Mouse (Mus musculus): Measurements from ENCODE around the gene Prok2. TPM values are rescaled to one million over a fixed set of nuclear protein-coding genes. Genes with fewer than 3 reads are reported as not detected.

Prok2 gene
- polyA plus RNA-seq, 1 experiment from 2014 or later = not detected

DNA sequence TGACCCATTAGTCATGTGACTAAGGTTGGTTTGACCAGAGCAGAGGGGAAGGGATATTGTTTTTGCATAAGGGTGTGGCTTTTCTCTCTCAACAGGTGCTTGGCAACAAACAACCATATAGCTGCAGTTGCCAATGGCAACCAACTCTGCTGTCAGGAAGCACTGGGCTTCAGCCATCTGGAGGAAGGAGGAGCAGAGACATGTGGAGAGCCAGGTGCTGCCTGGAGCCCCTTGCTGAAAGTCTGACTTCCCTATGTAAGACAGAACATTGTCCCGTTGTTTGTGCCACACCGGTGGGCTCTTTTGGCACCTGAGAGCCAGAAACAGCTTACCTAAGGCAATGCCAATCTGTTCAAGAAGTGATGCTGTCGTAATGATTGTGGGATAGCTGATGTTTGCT, 16.7 kb upstream of the Prok2 start:
- Histone ChIP-seq H3K27me3 (ENCODE audit: control insufficient read depth, insufficient read depth, low read length) (no peaks in the 10 kb centered on the region), H3K4me1 (replicated peaks; ENCODE audit: control insufficient read depth, insufficient read depth, low read length) (no peaks in the 10 kb centered on the region)
- no peak for ATAC-seq (ENCODE audit: low FRiP score)

DNA sequence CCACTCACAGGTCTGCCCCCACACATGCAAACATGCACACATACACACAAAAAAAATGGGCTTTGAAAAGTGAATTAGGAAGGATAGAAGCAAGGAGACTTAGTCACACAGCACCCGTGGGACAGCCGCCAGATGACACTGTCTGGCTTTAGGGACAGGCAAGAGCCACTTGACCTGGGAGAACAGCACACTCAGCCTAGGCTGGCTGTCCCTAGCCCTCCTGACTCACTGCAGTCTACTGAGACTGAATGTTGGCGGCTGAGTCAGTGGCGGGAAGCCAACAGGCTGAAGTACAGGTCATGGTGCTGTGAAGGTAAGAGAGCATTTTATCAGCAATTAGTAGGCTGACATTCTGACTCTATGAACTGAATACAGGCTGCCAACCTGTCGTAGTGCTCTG, 8.5 kb upstream of the Prok2 start:
- Histone ChIP-seq H3K4me2 (replicated peaks; ENCODE audit: low read depth, low read length) (no peak overlapping the region), H3K9me3 (ENCODE audit: control insufficient read depth, low read length) (no peaks in the 10 kb centered on the region), H3K36me3 (ENCODE audit: control insufficient read depth, insufficient read depth, low read length) (no peaks in the 10 kb centered on the region), H3K27me3 (ENCODE audit: control insufficient read depth, insufficient read depth, low read length) (no peaks in the 10 kb centered on the region), H3K9ac (ENCODE audit: low read depth, low read length) (no peak overlapping the region), H3K27ac (ENCODE audit: low read depth, low read length) (no peak overlapping the region), H3K4me3 (ENCODE audit: low read depth, low read length) (no peak overlapping the region), H3K4me1 (replicated peaks; ENCODE audit: control insufficient read depth, insufficient read depth, low read length) (no peaks in the 10 kb centered on the region)
- 76% methylated on average over 5 of the region's 5 CpGs for WGBS
- ATAC-seq (ENCODE audit: low FRiP score) = no peak
- no peak for DNase-seq (ENCODE audit: low spot score)

More for the DNA sequence above, 16.7 kb upstream of the Prok2 start:
- H3K9me3 ChIP-seq (ENCODE audit: control insufficient read depth, low read length) = no peaks in the 10 kb centered on the region
- no peaks in the 10 kb centered on the region for H3K36me3 ChIP-seq (ENCODE audit: control insufficient read depth, insufficient read depth, low read length)
- DNase-seq (ENCODE audit: low spot score) = no peak
- no peak overlapping the region for H3K27ac ChIP-seq (ENCODE audit: low read depth, low read length)
- H3K4me2 ChIP-seq (replicated peaks; ENCODE audit: low read depth, low read length) = no peak overlapping the region
- H3K9ac ChIP-seq (ENCODE audit: low read depth, low read length) = no peak overlapping the region
- no peak overlapping the region for H3K4me3 ChIP-seq (ENCODE audit: low read depth, low read length)
- WGBS = 77% methylated on average over 3 of the region's 3 CpGs

DNA sequence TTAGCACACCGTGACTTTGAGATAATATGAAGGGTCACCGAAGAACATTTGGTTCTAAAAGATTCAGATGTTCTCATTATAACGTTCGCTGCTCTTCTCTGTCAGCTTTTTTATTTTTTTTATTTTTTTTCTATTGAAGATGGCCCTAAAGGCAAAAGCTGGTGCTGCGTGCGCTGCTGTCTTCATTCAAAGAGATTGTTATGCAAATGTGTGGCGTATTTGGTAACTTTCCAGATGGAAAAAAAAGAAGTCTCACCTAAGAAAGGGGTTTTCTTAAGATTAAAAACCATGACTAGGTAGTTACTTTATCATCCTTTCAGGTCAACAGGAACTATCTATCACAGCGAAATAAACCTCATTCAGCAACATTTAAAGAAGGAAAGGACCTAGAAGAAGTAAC, 6.5 kb upstream of the Prok2 start:
- no peak for ATAC-seq (ENCODE audit: low FRiP score)
- 71% methylated on average over 8 of the region's 8 CpGs for WGBS
- Histone ChIP-seq H3K27ac (ENCODE audit: low read depth, low read length) (no peak overlapping the region), H3K9ac (ENCODE audit: low read depth, low read length) (no peak overlapping the region), H3K36me3 (ENCODE audit: control insufficient read depth, insufficient read depth, low read length) (no peaks in the 10 kb centered on the region), H3K4me2 (replicated peaks; ENCODE audit: low read depth, low read length) (no peak overlapping the region), H3K4me3 (ENCODE audit: low read depth, low read length) (no peak overlapping the region), H3K9me3 (ENCODE audit: control insufficient read depth, low read length) (no peaks in the 10 kb centered on the region), H3K27me3 (ENCODE audit: control insufficient read depth, insufficient read depth, low read length) (peaks cover 4% of the 10 kb centered on the region; the same call in 1 of the 2 replicates), H3K4me1 (replicated peaks; ENCODE audit: control insufficient read depth, insufficient read depth, low read length) (no peaks in the 10 kb centered on the region)
- DNase-seq (ENCODE audit: low spot score) = no peak

DNA sequence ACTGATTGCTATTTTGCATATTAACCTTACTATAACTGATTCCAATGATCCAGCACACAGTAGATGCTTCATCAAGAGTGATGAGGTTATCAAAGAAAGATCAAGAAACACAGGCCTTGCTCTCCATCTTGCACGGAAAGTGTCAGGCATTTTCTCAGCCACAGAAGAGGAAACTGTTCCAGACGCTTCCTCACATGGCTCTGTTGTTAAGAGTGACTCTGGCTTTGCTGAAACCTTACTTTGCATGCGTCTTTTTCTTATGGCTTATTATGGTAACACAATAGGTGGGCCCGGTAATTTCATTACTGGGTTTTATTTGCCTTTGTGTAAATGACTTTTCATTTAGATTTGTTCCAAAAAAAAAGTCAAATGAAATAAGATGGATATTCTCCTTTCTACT, 5.7 kb upstream of the Prok2 start:
- DNase-seq (ENCODE audit: low spot score) (no peak), ATAC-seq (ENCODE audit: low FRiP score) (no peak)
- H3K36me3 ChIP-seq (ENCODE audit: control insufficient read depth, insufficient read depth, low read length) = no peaks in the 10 kb centered on the region
- H3K4me2 ChIP-seq (replicated peaks; ENCODE audit: low read depth, low read length) = no peak overlapping the region
- no peaks in the 10 kb centered on the region for H3K9me3 ChIP-seq (ENCODE audit: control insufficient read depth, low read length)
- 85% methylated on average over 4 of the region's 4 CpGs for WGBS
- peaks cover 1% of the 10 kb centered on the region; the same call in 1 of the 2 replicates for H3K4me1 ChIP-seq (replicated peaks; ENCODE audit: control insufficient read depth, insufficient read depth, low read length)
- H3K27ac ChIP-seq (ENCODE audit: low read depth, low read length) = no peak overlapping the region
- H3K9ac ChIP-seq (ENCODE audit: low read depth, low read length) = no peak overlapping the region
- H3K27me3 ChIP-seq (ENCODE audit: control insufficient read depth, insufficient read depth, low read length) = peaks cover 10% of the 10 kb centered on the region
- no peak overlapping the region for H3K4me3 ChIP-seq (ENCODE audit: low read depth, low read length)

DNA sequence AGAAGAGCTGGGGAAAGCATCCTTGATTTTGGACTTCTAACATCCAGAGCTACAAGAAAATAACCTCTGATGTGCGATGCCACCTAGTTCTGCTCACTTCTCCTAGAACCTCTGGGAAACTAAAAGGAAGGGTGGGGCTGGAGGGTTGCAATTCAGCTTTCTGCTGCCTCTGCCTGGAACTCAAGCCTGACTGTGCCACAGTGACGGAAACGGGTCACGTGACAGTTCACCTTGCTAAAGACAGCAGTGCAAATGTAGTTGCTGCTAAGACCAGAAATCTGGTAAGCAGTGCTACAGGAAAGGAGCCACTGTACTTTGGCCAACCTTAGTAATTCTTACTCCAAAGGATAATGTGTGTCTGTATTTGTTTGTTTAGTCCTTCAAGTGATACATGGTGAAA, 3.7 kb upstream of the Prok2 start:
- Histone ChIP-seq H3K27ac (ENCODE audit: low read depth, low read length) (no peak overlapping the region), H3K9me3 (ENCODE audit: control insufficient read depth, low read length) (no peaks in the 10 kb centered on the region), H3K36me3 (ENCODE audit: control insufficient read depth, insufficient read depth, low read length) (no peaks in the 10 kb centered on the region), H3K4me3 (ENCODE audit: low read depth, low read length) (no peak overlapping the region), H3K9ac (ENCODE audit: low read depth, low read length) (no peak overlapping the region), H3K4me1 (replicated peaks; ENCODE audit: control insufficient read depth, insufficient read depth, low read length) (peaks cover 6% of the 10 kb centered on the region), H3K27me3 (ENCODE audit: control insufficient read depth, insufficient read depth, low read length) (peaks cover 29% of the 10 kb centered on the region), H3K4me2 (replicated peaks; ENCODE audit: low read depth, low read length) (no peak overlapping the region)
- no peak for ATAC-seq (ENCODE audit: low FRiP score)
- WGBS = 96% methylated on average over 4 of the region's 4 CpGs
- no peak for DNase-seq (ENCODE audit: low spot score)

DNA sequence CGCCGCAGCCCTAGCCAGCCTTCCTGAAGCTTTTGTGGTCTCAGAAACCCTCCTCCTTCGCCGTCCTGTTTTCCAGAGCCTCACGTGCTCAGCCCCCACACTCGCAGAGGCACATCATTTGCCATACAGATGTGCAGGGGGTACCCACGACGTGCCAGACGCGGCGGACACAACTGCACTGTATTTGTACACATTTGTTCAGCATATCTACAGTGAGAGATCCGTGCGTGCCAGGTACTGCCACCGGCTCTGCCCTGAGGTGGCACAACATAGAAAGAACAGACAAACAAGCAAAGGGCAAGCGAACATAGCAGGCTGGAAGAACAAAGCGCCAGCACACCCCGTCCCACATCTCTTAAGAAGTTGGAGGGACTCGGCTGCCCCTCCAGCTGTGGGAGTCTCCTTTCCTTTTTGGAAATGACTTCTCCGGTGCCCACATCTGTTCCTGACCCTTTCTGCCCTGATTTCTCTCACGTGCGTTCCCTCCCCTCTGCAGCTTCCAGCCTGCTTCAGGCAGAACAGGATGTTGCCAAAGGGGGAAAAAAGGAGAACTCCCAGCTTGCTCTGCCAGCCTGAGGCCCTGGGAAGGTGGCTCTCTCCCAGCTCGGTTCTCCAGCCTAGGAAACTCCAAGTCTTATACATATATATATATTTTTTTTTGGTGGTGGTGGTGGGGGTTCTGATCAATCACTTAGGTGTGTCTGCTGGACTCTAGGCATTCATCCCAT, 548 bp upstream of the Prok2 start:
- H3K9me3 ChIP-seq (ENCODE audit: control insufficient read depth, low read length) = no peaks in the 10 kb centered on the region
- H3K4me3 ChIP-seq (ENCODE audit: low read depth, low read length) = peak overlapping the region; percentile 38
- peaks cover 31% of the 10 kb centered on the region for H3K27me3 ChIP-seq (ENCODE audit: control insufficient read depth, insufficient read depth, low read length)
- peak overlapping the region; percentile 38; the same call in 1 of the 2 replicates for H3K9ac ChIP-seq (ENCODE audit: low read depth, low read length)
- 3% methylated on average over 22 of the region's 22 CpGs for WGBS
- H3K4me1 ChIP-seq (replicated peaks; ENCODE audit: control insufficient read depth, insufficient read depth, low read length) = peaks cover 6% of the 10 kb centered on the region
- ATAC-seq (ENCODE audit: low FRiP score) (0 out of 2 replicates have a peak, but pooled peaks have one; percentile 27), DNase-seq (ENCODE audit: low spot score) (peak; percentile 44)
- no peak overlapping the region for H3K27ac ChIP-seq (ENCODE audit: low read depth, low read length)
- no peaks in the 10 kb centered on the region for H3K36me3 ChIP-seq (ENCODE audit: control insufficient read depth, insufficient read depth, low read length)
- H3K4me2 ChIP-seq (replicated peaks; ENCODE audit: low read depth, low read length) = peak overlapping the region; percentile 94

DNA sequence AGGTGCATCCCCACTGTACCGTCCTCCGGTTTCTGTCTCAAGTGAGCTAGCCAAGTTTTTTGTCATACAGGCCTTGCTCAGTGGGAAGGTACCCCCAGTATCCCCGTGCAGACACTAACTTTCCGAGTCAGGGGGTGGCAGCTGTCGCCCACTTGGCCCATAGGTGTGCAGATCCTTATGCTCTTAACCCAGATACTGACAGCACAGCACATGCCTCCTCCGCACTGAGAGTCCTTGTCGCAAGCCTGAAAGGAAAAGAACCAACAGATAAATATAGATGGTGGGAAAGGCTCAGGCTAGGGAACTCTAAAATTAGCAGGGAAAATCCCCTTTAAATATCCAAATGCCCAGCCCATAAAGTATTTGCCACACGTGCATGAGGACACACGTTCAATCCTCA, 3.8 kb downstream of the Prok2 start:
- no peak overlapping the region for H3K9ac ChIP-seq (ENCODE audit: low read depth, low read length)
- 87% methylated on average over 9 of the region's 9 CpGs for WGBS
- H3K4me3 ChIP-seq (ENCODE audit: low read depth, low read length) = no peak overlapping the region
- no peak overlapping the region for H3K27ac ChIP-seq (ENCODE audit: low read depth, low read length)
- DNase-seq (ENCODE audit: low spot score) (no peak), ATAC-seq (ENCODE audit: low FRiP score) (no peak)
- peaks cover 26% of the 10 kb centered on the region for H3K27me3 ChIP-seq (ENCODE audit: control insufficient read depth, insufficient read depth, low read length)
- no peaks in the 10 kb centered on the region for H3K9me3 ChIP-seq (ENCODE audit: control insufficient read depth, low read length)
- H3K4me2 ChIP-seq (replicated peaks; ENCODE audit: low read depth, low read length) = no peak overlapping the region
- H3K36me3 ChIP-seq (ENCODE audit: control insufficient read depth, insufficient read depth, low read length) = no peaks in the 10 kb centered on the region
- H3K4me1 ChIP-seq (replicated peaks; ENCODE audit: control insufficient read depth, insufficient read depth, low read length) = peaks cover 6% of the 10 kb centered on the region

DNA sequence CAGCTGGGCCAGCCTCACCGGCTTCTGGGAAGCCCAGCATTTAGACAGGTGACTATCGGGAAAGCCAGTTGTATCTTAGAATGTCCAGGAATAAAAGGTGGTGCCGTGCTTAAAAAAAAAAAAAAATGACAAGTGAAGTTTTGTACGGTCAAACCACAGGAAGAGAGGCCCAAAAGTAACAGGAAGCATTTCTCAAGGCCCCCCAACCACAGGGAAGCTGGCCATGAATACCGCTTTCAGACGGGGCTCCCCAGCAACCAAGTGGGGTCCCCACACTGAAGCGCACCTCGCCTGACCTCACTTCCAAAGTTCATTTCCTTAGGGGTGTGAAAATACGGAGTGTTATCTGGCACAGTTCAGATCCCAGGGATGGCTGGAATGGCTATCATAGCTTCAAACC, 5.2 kb downstream of the Prok2 start:
- Histone ChIP-seq H3K36me3 (ENCODE audit: control insufficient read depth, insufficient read depth, low read length) (no peaks in the 10 kb centered on the region), H3K4me1 (replicated peaks; ENCODE audit: control insufficient read depth, insufficient read depth, low read length) (peaks cover 4% of the 10 kb centered on the region), H3K9ac (ENCODE audit: low read depth, low read length) (no peak overlapping the region), H3K4me3 (ENCODE audit: low read depth, low read length) (no peak overlapping the region), H3K9me3 (ENCODE audit: control insufficient read depth, low read length) (no peaks in the 10 kb centered on the region), H3K4me2 (replicated peaks; ENCODE audit: low read depth, low read length) (no peak overlapping the region), H3K27me3 (ENCODE audit: control insufficient read depth, insufficient read depth, low read length) (peaks cover 12% of the 10 kb centered on the region), H3K27ac (ENCODE audit: low read depth, low read length) (no peak overlapping the region)
- ATAC-seq (ENCODE audit: low FRiP score) = no peak
- 86% methylated on average over 9 of the region's 9 CpGs for WGBS
- no peak for DNase-seq (ENCODE audit: low spot score)

DNA sequence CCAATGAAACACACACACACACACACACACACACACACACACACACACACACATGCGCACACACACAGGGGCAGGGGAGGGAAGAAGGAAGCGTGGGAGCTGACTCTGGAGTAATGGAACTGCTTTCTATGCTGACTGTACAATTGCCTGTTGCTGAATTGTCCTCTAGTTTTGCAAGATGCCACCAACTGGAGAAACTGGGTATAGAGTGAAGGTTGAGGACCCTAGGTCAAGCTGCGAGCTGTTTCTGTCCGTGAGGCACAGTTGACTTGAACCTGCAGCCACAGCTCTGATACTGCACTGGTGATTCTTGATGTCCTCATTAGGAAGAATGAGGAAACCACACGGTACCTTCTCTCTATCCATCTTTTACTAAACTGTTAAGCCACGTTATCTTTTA, 10.3 kb downstream of the Prok2 start:
- no peaks in the 10 kb centered on the region for H3K9me3 ChIP-seq (ENCODE audit: control insufficient read depth, low read length)
- H3K9ac ChIP-seq (ENCODE audit: low read depth, low read length) = no peak overlapping the region
- DNase-seq (ENCODE audit: low spot score) = no peak
- H3K27ac ChIP-seq (ENCODE audit: low read depth, low read length) = no peak overlapping the region
- WGBS = 78% methylated on average over 6 of the region's 6 CpGs
- H3K4me3 ChIP-seq (ENCODE audit: low read depth, low read length) = no peak overlapping the region
- H3K4me1 ChIP-seq (replicated peaks; ENCODE audit: control insufficient read depth, insufficient read depth, low read length) = no peaks in the 10 kb centered on the region
- no peaks in the 10 kb centered on the region; the same call in 1 of the 2 replicates for H3K27me3 ChIP-seq (ENCODE audit: control insufficient read depth, insufficient read depth, low read length)
- ATAC-seq (ENCODE audit: low FRiP score) = no peak
- no peak overlapping the region for H3K4me2 ChIP-seq (replicated peaks; ENCODE audit: low read depth, low read length)
- H3K36me3 ChIP-seq (ENCODE audit: control insufficient read depth, insufficient read depth, low read length) = no peaks in the 10 kb centered on the region
